Mouse (Mus musculus): ENCODE data around the gene Gk5. TPM values are rescaled to one million over a fixed set of nuclear protein-coding genes. Genes with fewer than 3 reads are reported as not detected.

Gk5 gene
- polyA plus RNA-seq, 1 experiment from 2014 or later: 4.4 TPM

DNA sequence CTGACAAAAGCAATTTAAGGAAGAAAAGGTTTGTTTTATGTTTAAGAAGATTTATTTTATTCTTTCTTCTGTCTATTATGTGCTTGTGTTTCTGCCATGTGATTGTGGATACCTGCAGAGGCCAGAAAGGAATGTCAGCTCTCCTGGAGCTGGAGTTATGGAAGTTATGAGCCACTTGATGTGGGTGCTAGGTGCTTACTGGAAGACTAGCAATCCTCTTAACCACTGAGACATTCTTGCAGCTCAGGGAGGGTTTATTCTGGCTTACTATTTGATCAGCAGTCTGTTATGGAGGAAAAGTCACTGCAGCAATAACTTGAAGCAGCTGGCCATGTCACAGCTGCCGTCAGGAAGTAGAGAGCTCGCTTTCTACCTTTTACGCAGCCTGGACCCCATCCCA lies 84.5 kb downstream of the Gk5 start:
- Histone ChIP-seq H3K4me2 (replicated peaks) (no peak overlapping the region), H3K4me1 (replicated peaks) (no peaks in the 10 kb centered on the region), H3K27me3 (replicated peaks) (no peaks in the 10 kb centered on the region), H3K4me3 (replicated peaks) (no peak overlapping the region), H3K9ac (no peak overlapping the region), H3K27ac (no peak overlapping the region), H3K9me3 (no peaks in the 10 kb centered on the region), H3K36me3 (no peaks in the 10 kb centered on the region)
- no peak for ATAC-seq
- WGBS: 94% methylated on average over 3 of the region's 3 CpGs

DNA sequence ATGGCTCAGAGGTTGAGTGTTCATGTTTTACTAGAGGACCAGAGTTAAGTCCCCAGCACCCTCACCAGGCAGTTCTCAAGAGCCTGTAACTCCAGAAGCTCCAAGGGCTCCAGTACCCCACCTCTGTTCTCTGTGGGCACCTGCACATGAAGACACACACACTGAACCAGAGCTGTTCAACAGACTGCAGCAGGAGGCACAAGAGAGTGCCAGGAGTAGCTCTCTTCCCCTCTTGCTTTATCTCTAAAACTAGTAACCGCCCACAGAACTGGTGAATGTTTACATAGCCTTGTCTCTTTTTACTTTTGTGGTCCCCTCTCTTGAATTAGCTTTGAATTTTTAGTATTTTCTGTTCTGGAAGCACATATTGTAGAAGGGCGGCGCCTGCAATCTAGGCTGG lies 88.3 kb downstream of the Gk5 start:
- H3K4me3 ChIP-seq (replicated peaks): no peak overlapping the region
- no peaks in the 10 kb centered on the region for H3K36me3 ChIP-seq
- no peak for ATAC-seq
- no peak overlapping the region for H3K27ac ChIP-seq
- H3K4me2 ChIP-seq (replicated peaks): no peak overlapping the region
- no peak overlapping the region for H3K9ac ChIP-seq
- H3K4me1 ChIP-seq (replicated peaks): no peaks in the 10 kb centered on the region
- no peaks in the 10 kb centered on the region for H3K27me3 ChIP-seq (replicated peaks)
- no peaks in the 10 kb centered on the region for H3K9me3 ChIP-seq
- 84% methylated on average over 3 of the region's 3 CpGs for WGBS

DNA sequence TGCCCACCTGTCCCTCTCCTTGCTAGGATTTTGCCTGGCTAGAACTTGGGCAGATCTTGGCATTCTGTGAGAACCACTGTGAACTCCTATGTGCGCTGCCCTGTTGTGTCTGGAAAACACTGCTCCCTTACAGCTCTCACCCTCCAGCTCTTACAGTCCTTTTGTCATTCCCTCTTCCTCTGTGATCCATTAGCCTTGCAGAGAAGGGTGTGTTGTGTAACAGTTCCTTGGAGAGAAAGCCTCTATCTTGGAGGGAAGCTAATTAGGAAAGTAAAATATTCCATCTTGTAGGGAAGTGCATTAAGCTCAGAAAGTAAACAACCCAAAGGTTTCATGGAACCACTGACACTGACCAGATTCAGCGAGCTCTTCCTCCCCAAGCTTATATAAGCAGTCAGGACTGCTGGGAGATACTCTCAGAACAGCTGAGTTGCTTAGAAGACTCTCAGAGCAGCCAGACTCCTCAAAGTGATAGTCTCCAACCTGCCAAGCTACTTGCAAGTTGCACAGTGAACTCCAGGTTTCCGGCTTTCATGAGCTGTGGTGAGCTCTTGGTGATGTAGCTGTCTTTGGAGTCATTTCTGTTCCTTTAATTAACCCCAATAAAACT lies 94.0 kb downstream of the Gk5 start:
- no peak overlapping the region for H3K4me2 ChIP-seq (replicated peaks)
- no peak overlapping the region for H3K27ac ChIP-seq
- no peak overlapping the region for H3K4me3 ChIP-seq (replicated peaks)
- no peaks in the 10 kb centered on the region for H3K9me3 ChIP-seq
- H3K4me1 ChIP-seq (replicated peaks): no peaks in the 10 kb centered on the region
- no peak for ATAC-seq
- WGBS: 47% methylated on average over 3 of the region's 3 CpGs
- no peaks in the 10 kb centered on the region for H3K36me3 ChIP-seq
- no peak overlapping the region for H3K9ac ChIP-seq
- H3K27me3 ChIP-seq (replicated peaks): no peaks in the 10 kb centered on the region

DNA sequence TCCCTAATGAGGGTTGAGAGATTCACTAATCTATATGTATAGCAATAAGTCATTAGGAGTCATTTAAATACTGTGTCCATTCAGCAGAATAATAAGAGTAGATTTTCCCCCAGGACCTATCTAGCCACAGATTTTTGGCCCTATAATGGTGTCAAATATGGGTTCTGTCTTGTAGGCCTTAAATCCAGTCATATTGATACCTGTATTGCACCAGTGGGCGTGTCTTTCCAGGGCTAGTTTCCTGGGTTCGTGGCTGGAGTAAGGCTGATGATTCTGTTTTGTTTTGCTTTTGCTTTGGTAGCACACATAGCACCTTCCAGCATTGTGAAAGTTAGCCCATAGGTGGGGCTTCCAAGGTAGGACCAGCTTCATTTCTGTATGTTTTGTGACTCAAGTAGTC lies 95.0 kb downstream of the Gk5 start:
- Histone ChIP-seq H3K9me3 (no peaks in the 10 kb centered on the region), H3K27ac (no peak overlapping the region), H3K27me3 (replicated peaks) (no peaks in the 10 kb centered on the region), H3K4me1 (replicated peaks) (no peaks in the 10 kb centered on the region), H3K4me2 (replicated peaks) (no peak overlapping the region), H3K4me3 (replicated peaks) (no peak overlapping the region), H3K36me3 (no peaks in the 10 kb centered on the region), H3K9ac (no peak overlapping the region)
- no peak for ATAC-seq
- 85% methylated on average over 2 of the region's 2 CpGs for WGBS

DNA sequence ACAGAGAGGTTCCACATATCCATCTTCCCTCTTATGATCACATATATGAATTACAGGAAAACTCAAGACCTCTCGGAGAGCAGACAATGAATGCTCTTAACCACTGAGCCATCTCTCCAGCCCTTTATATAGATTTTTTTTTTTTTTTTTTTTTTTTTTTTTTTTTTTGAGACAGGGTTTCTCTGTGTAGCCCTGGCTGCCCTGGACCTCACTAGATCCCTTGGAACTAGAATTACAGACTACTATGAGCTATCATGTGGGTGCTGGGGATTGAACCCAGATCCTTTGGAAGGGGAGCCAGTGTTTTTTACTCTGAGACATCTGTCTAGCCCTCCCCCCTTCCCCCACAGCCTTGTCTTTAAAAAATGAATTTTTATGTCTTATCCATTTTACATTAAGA lies 98.1 kb downstream of the Gk5 start:
- no peaks in the 10 kb centered on the region for H3K4me1 ChIP-seq (replicated peaks)
- no peaks in the 10 kb centered on the region for H3K9me3 ChIP-seq
- H3K27ac ChIP-seq: no peak overlapping the region
- no peaks in the 10 kb centered on the region for H3K36me3 ChIP-seq
- H3K9ac ChIP-seq: no peak overlapping the region
- no peaks in the 10 kb centered on the region for H3K27me3 ChIP-seq (replicated peaks)
- no peak overlapping the region for H3K4me2 ChIP-seq (replicated peaks)
- WGBS: 90% methylated on average over 1 of the region's 1 CpGs
- H3K4me3 ChIP-seq (replicated peaks): no peak overlapping the region
- no peak for ATAC-seq

DNA sequence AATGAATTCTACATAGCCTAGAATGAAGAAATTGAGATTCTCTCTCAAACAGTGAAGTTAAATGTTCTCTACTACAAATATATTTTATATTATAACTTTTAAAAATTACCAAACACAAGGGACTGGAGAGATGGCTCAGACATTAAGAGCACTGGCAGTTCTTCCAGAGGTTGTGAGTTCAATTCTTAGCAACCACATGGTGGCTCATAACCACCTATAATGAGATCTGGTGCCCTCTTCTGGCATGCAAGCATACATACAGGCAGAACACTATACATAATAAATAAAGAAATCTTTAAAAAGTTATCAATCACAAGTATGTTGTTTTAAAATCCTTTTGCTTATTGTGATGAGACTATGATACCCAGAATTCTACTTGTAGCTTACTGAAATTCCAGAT lies 98.6 kb downstream of the Gk5 start:
- no peaks in the 10 kb centered on the region for H3K4me1 ChIP-seq (replicated peaks)
- H3K4me2 ChIP-seq (replicated peaks): no peak overlapping the region
- no peaks in the 10 kb centered on the region for H3K9me3 ChIP-seq
- no peak overlapping the region for H3K4me3 ChIP-seq (replicated peaks)
- no peak for ATAC-seq
- H3K27me3 ChIP-seq (replicated peaks): no peaks in the 10 kb centered on the region
- H3K36me3 ChIP-seq: no peaks in the 10 kb centered on the region
- no peak overlapping the region for H3K9ac ChIP-seq
- H3K27ac ChIP-seq: no peak overlapping the region

DNA sequence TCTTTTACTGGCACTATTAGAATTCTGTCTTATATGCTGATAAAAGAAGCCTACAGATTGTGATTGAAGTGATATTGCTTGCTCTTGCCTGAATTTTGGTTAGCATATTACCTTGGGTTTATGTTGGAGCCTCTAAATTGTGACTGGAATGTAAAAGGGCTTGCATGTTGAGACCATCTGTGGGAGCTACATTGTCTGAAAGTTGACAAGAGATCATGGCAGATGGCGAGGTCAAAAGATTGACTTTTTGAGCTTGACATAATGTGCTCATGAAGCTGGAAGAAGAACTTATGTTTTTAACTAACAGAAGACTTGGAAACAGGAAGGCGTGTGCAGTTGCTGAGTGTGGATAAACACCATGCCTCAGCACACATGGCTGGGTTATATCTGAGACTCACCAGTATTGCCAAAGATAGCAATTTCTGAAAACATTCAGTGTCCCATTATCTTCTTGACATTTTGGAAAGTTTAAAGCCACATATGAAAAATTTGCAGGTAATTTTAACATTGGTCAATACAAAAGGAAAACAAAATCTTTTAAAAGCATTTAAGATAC lies 100.0 kb downstream of the Gk5 start:
- Histone ChIP-seq H3K4me2 (replicated peaks) (no peak overlapping the region), H3K36me3 (no peaks in the 10 kb centered on the region), H3K9ac (no peak overlapping the region), H3K27me3 (replicated peaks) (no peaks in the 10 kb centered on the region), H3K4me3 (replicated peaks) (no peak overlapping the region), H3K27ac (no peak overlapping the region), H3K9me3 (no peaks in the 10 kb centered on the region), H3K4me1 (replicated peaks) (no peaks in the 10 kb centered on the region)
- 72% methylated on average over 2 of the region's 2 CpGs for WGBS
- no peak for ATAC-seq

DNA sequence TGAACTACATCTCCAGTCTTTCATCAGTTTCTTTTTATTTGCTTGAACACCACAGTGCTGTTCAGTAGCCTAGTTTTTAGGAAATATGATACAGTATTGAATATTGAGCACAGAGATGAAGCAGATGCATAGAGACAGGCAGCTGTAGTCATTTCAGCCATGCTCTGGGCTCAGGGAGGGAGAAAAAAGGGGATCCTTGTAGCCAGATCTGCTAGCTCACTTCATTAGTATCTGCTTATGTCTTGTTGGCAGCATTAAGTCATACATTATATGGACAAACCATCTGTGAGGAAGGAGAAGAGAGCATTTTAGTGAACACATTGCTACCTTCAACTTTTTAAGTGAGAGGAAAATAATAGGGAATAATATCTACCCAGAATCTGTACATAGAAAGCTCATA lies 101.3 kb downstream of the Gk5 start:
- no peak overlapping the region for H3K27ac ChIP-seq
- no peak overlapping the region for H3K4me2 ChIP-seq (replicated peaks)
- H3K27me3 ChIP-seq (replicated peaks): no peaks in the 10 kb centered on the region
- no peaks in the 10 kb centered on the region for H3K9me3 ChIP-seq
- H3K4me1 ChIP-seq (replicated peaks): no peaks in the 10 kb centered on the region
- ATAC-seq: no peak
- H3K9ac ChIP-seq: no peak overlapping the region
- no peak overlapping the region for H3K4me3 ChIP-seq (replicated peaks)
- no peaks in the 10 kb centered on the region for H3K36me3 ChIP-seq

DNA sequence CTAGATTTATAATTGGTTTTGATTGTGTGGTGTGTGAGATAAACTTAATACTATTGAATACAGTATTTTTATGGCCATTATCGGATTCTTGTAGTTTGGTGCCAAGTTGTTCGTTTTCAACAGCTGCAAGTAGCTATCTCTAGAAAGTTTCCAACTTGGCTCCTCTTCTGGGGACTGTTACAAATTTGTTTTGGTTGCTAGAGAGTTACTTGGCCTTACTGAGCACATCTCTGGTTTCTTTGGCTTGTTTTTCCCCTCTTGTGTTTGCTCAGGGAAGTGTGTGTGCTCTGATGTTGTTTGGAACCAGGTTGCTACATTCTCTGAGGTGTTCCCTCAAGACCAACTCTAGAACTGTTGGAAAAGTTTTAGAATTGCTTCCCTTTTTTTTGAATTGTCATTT lies 104.1 kb downstream of the Gk5 start:
- Histone ChIP-seq H3K4me2 (replicated peaks) (no peak overlapping the region), H3K9me3 (no peaks in the 10 kb centered on the region), H3K9ac (no peak overlapping the region), H3K4me1 (replicated peaks) (no peaks in the 10 kb centered on the region), H3K27me3 (replicated peaks) (no peaks in the 10 kb centered on the region), H3K27ac (no peak overlapping the region), H3K4me3 (replicated peaks) (no peak overlapping the region), H3K36me3 (no peaks in the 10 kb centered on the region)
- WGBS: 67% methylated on average over 2 of the region's 2 CpGs
- no peak for ATAC-seq

DNA sequence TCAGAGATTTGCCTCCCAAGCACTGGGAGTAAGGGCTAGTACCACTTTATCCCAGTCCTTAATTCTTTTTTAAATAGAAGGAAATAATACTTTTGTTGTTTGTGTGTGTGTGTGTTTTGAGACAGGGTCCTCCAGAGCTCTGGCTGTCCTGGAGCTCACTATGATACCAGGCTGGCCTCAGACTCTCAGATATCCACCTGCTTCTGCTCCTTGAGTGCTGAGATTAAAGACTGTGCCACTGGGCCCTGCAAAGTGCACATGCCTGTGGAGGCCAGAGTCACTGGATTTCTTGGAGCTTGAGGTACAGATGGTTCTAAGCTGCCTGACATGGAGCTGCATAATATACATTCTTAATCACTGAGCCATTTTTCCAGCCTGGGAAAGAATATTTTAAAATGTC lies 109.1 kb downstream of the Gk5 start:
- H3K4me2 ChIP-seq (replicated peaks): no peak overlapping the region
- no peaks in the 10 kb centered on the region for H3K27me3 ChIP-seq (replicated peaks)
- H3K4me1 ChIP-seq (replicated peaks): no peaks in the 10 kb centered on the region
- H3K4me3 ChIP-seq (replicated peaks): no peak overlapping the region
- no peak overlapping the region for H3K9ac ChIP-seq
- H3K36me3 ChIP-seq: no peaks in the 10 kb centered on the region
- no peaks in the 10 kb centered on the region for H3K9me3 ChIP-seq
- H3K27ac ChIP-seq: no peak overlapping the region
- no peak for ATAC-seq

DNA sequence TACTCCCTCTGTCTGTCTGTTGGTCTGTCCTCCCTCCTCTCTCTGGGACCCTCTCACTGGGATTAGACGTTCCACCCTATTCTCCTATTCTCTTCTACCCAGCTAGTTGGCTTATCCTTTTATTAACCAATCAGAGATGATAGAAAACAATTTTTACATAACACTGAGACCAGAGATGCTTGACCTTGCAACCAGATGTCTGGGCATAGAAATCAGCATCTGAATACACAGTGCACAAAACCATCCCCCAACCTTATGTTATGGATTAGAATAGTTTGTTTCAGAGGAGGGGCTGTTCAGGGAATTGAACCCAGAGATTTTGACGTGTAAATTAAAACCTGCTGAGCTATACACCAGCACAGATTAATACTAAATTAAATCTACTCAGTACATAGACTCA lies 111.1 kb downstream of the Gk5 start:
- H3K9ac ChIP-seq: no peak overlapping the region
- H3K4me2 ChIP-seq (replicated peaks): no peak overlapping the region
- no peak for ATAC-seq
- 87% methylated on average over 2 of the region's 2 CpGs for WGBS
- no peaks in the 10 kb centered on the region for H3K27me3 ChIP-seq (replicated peaks)
- H3K36me3 ChIP-seq: no peaks in the 10 kb centered on the region
- H3K27ac ChIP-seq: no peak overlapping the region
- H3K4me1 ChIP-seq (replicated peaks): no peaks in the 10 kb centered on the region
- no peak overlapping the region for H3K4me3 ChIP-seq (replicated peaks)
- H3K9me3 ChIP-seq: no peaks in the 10 kb centered on the region

Measured in intestine, embryonic 15.5 days (tissue).